Mouse (Mus musculus): Measurements from ENCODE around the gene Syngap1. TPM values are rescaled to one million over a fixed set of nuclear protein-coding genes. Genes with fewer than 3 reads are reported as not detected.

Syngap1 gene
- total and polyA plus RNA-seq, 2 experiments from 2014 or later = 6.1 to 90.3 TPM

- ATAC-seq (ENCODE audit: low FRiP score) (no peak), DNase-seq (ENCODE audit: low spot score) (no peak)
- Histone ChIP-seq H3K9ac (replicated peaks; ENCODE audit: low read length, poor library complexity, severe bottlenecking) (peak overlapping the region; percentile 70), H3K4me1 (ENCODE audit: insufficient read depth, low read length) (peaks cover 40% of the 10 kb centered on the region), H3K9me3 (ENCODE audit: low read length) (no peaks in the 10 kb centered on the region), H3K4me3 (ENCODE audit: low read depth, low read length) (peak overlapping the region; percentile 37), H3K27ac (ENCODE audit: low read depth, low read length) (peak overlapping the region; percentile 71), H3K36me3 (ENCODE audit: insufficient read depth, low read length) (peaks cover 30% of the 10 kb centered on the region), H3K4me2 (ENCODE audit: low read depth, low read length, poor library complexity, severe bottlenecking) (peak overlapping the region; percentile 86), H3K27me3 (ENCODE audit: insufficient read depth, low read length) (no peaks in the 10 kb centered on the region)
- TF ChIP-seq CTCF (IDR thresholded peaks at IDR 0.05) = no peak
- 7% methylated on average over 22 of the region's 23 CpGs for WGBS
Measured at GRCm38 (mm10) chr17:26951952-26952877, 11.2 kb downstream of the Syngap1 start.

- Histone ChIP-seq H3K4me1 (ENCODE audit: insufficient read depth, low read length) (peaks cover 34% of the 10 kb centered on the region; the same call in 1 of the 2 replicates), H3K27ac (ENCODE audit: low read depth, low read length) (no peak overlapping the region), H3K36me3 (ENCODE audit: insufficient read depth, low read length) (peaks cover 40% of the 10 kb centered on the region), H3K9ac (replicated peaks; ENCODE audit: low read length, poor library complexity, severe bottlenecking) (peak overlapping the region; percentile 19; the same call in 1 of the 2 replicates), H3K27me3 (ENCODE audit: insufficient read depth, low read length) (no peaks in the 10 kb centered on the region), H3K9me3 (ENCODE audit: low read length) (no peaks in the 10 kb centered on the region), H3K4me2 (ENCODE audit: low read depth, low read length, poor library complexity, severe bottlenecking) (peak overlapping the region; percentile 86), H3K4me3 (ENCODE audit: low read depth, low read length) (no peak overlapping the region)
- no peak for DNase-seq (ENCODE audit: low spot score)
- 23% methylated on average over 6 of the region's 6 CpGs for WGBS
- no peak for TF ChIP-seq CTCF (IDR thresholded peaks at IDR 0.05)
- no peak for ATAC-seq (ENCODE audit: low FRiP score)
Measured at GRCm38 (mm10) chr17:26953201-26953600, 12.1 kb downstream of the Syngap1 start.

GRCm38 (mm10) chr17:26953726-26954125 lies 12.7 kb downstream of the Syngap1 start:
- TF ChIP-seq CTCF (IDR thresholded peaks at IDR 0.05) = no peak
- DNase-seq (ENCODE audit: low spot score) = no peak
- peak overlapping the region; percentile 86 for H3K4me2 ChIP-seq (ENCODE audit: low read depth, low read length, poor library complexity, severe bottlenecking)
- H3K4me3 ChIP-seq (ENCODE audit: low read depth, low read length) = no peak overlapping the region
- no peak for ATAC-seq (ENCODE audit: low FRiP score)
- peaks cover 34% of the 10 kb centered on the region; the same call in 1 of the 2 replicates for H3K4me1 ChIP-seq (ENCODE audit: insufficient read depth, low read length)
- no peaks in the 10 kb centered on the region for H3K9me3 ChIP-seq (ENCODE audit: low read length)
- 19% methylated on average over 10 of the region's 16 CpGs for WGBS
- no peaks in the 10 kb centered on the region for H3K27me3 ChIP-seq (ENCODE audit: insufficient read depth, low read length)
- peaks cover 44% of the 10 kb centered on the region for H3K36me3 ChIP-seq (ENCODE audit: insufficient read depth, low read length)
- peak overlapping the region; percentile 46; the same call in 1 of the 2 replicates for H3K9ac ChIP-seq (replicated peaks; ENCODE audit: low read length, poor library complexity, severe bottlenecking)
- no peak overlapping the region for H3K27ac ChIP-seq (ENCODE audit: low read depth, low read length)

- H3K9ac ChIP-seq (replicated peaks; ENCODE audit: low read length, poor library complexity, severe bottlenecking) = no peak overlapping the region
- H3K4me1 ChIP-seq (ENCODE audit: insufficient read depth, low read length) = peaks cover 18% of the 10 kb centered on the region; the same call in 1 of the 2 replicates
- H3K4me3 ChIP-seq (ENCODE audit: low read depth, low read length) = no peak overlapping the region
- ATAC-seq (ENCODE audit: low FRiP score) (no peak), DNase-seq (ENCODE audit: low spot score) (no peak)
- H3K4me2 ChIP-seq (ENCODE audit: low read depth, low read length, poor library complexity, severe bottlenecking) = no peak overlapping the region
- no peak for TF ChIP-seq CTCF (IDR thresholded peaks at IDR 0.05)
- WGBS = 83% methylated on average over 5 of the region's 5 CpGs
- H3K27ac ChIP-seq (ENCODE audit: low read depth, low read length) = no peak overlapping the region
- no peaks in the 10 kb centered on the region for H3K9me3 ChIP-seq (ENCODE audit: low read length)
- H3K36me3 ChIP-seq (ENCODE audit: insufficient read depth, low read length) = peaks cover 63% of the 10 kb centered on the region
- H3K27me3 ChIP-seq (ENCODE audit: insufficient read depth, low read length) = no peaks in the 10 kb centered on the region
Measured at GRCm38 (mm10) chr17:26956309-26956708, 15.3 kb downstream of the Syngap1 start.

GRCm38 (mm10) chr17:26956895-26957294 lies 15.8 kb downstream of the Syngap1 start:
- TF ChIP-seq CTCF (IDR thresholded peaks at IDR 0.05) = no peak
- H3K4me3 ChIP-seq (ENCODE audit: low read depth, low read length) = no peak overlapping the region
- no peaks in the 10 kb centered on the region for H3K27me3 ChIP-seq (ENCODE audit: insufficient read depth, low read length)
- H3K27ac ChIP-seq (ENCODE audit: low read depth, low read length) = no peak overlapping the region
- H3K4me1 ChIP-seq (ENCODE audit: insufficient read depth, low read length) = peaks cover 16% of the 10 kb centered on the region; the same call in 1 of the 2 replicates
- no peak for DNase-seq (ENCODE audit: low spot score)
- WGBS = 91% methylated on average over 18 of the region's 18 CpGs
- ATAC-seq (ENCODE audit: low FRiP score) = no peak
- H3K4me2 ChIP-seq (ENCODE audit: low read depth, low read length, poor library complexity, severe bottlenecking) = no peak overlapping the region
- no peak overlapping the region for H3K9ac ChIP-seq (replicated peaks; ENCODE audit: low read length, poor library complexity, severe bottlenecking)
- no peaks in the 10 kb centered on the region for H3K9me3 ChIP-seq (ENCODE audit: low read length)
- H3K36me3 ChIP-seq (ENCODE audit: insufficient read depth, low read length) = peaks cover 69% of the 10 kb centered on the region

GRCm38 (mm10) chr17:26957872-26958271 lies 16.8 kb downstream of the Syngap1 start:
- DNase-seq (ENCODE audit: low spot score) (no peak), ATAC-seq (ENCODE audit: low FRiP score) (no peak)
- TF ChIP-seq CTCF (IDR thresholded peaks at IDR 0.05) = no peak
- H3K9ac ChIP-seq (replicated peaks; ENCODE audit: low read length, poor library complexity, severe bottlenecking) = no peak overlapping the region
- WGBS = 97% methylated on average over 5 of the region's 5 CpGs
- H3K36me3 ChIP-seq (ENCODE audit: insufficient read depth, low read length) = peaks cover 76% of the 10 kb centered on the region
- H3K4me1 ChIP-seq (ENCODE audit: insufficient read depth, low read length) = peaks cover 6% of the 10 kb centered on the region; the same call in 1 of the 2 replicates
- H3K9me3 ChIP-seq (ENCODE audit: low read length) = no peaks in the 10 kb centered on the region
- H3K27me3 ChIP-seq (ENCODE audit: insufficient read depth, low read length) = no peaks in the 10 kb centered on the region
- no peak overlapping the region for H3K4me2 ChIP-seq (ENCODE audit: low read depth, low read length, poor library complexity, severe bottlenecking)
- H3K4me3 ChIP-seq (ENCODE audit: low read depth, low read length) = no peak overlapping the region
- H3K27ac ChIP-seq (ENCODE audit: low read depth, low read length) = no peak overlapping the region
